Mouse (Mus musculus): ENCODE data around the gene Cacul1.

DNA sequence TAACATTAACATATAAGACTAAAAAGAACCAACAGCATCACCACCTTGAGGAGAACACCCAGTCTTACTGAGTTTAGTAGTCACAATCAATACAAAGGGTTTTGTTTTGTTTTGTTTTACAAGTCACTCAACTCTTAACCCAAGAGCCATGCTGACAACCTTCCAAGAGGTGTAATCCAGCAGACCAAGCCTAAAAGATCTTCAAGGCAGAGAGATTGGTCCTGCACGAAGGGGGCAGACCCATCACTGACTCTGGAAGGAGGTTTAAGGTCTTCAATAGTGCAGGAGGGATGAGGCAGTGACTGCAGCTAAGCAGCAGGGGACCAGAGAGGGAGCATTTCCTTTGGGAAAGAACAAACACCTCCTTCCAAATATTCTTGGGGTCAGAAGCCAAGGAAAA is 55.7 kb downstream of the Cacul1 start:
- no peak for TF ChIP-seq CTCF (IDR thresholded peaks at IDR 0.05; ENCODE audit: borderline replicate concordance, insufficient read depth, low read depth, low read length)
- no peak for TF ChIP-seq POLR2A (IDR thresholded peaks at IDR 0.05; ENCODE audit: borderline replicate concordance, insufficient read depth, low read length)
